Mouse (Mus musculus) cerebellum, adult 8-10 months (tissue): ENCODE measurements around the gene Fahd1.

Experiments
- DNase-seq: peaks from one replicate; pipeline ENCODE4 v3.0.0; 2022

Fahd1 gene

GRCm38 (mm10) chr17:24850065-24850772, at the start of gene Fahd1:
Gene Fahd1, minus strand, starts transcription at chr17:24850364.
- DNase-seq = peak; percentile 93

GRCm38 (mm10) chr17:24899153-24899552, 49.0 kb upstream of the Fahd1 start:
- DNase-seq = no peak

- no peak for DNase-seq
Observed at GRCm38 (mm10) chr17:24898041-24898854, 48.1 kb upstream of the Fahd1 start.

GRCm38 (mm10) chr17:24897600-24897999, 47.4 kb upstream of the Fahd1 start:
- no peak for DNase-seq

- DNase-seq = no peak
Observed at GRCm38 (mm10) chr17:24896993-24897269, 46.8 kb upstream of the Fahd1 start.

GRCm38 (mm10) chr17:24896241-24896992, 46.3 kb upstream of the Fahd1 start, which contains the start of gene Nme3:
Gene Nme3, plus strand, starts transcription at chr17:24896500.
- peak; percentile 72 for DNase-seq

- no peak for DNase-seq
Observed at GRCm38 (mm10) chr17:24895571-24896240, 45.5 kb upstream of the Fahd1 start.

- DNase-seq = peak; percentile 78
Observed at GRCm38 (mm10) chr17:24894995-24895547, 44.9 kb upstream of the Fahd1 start, which contains the start of the genes Eme2 and Mrps34. Gene Eme2, minus strand, starts transcription at chr17:24895087. Gene Mrps34, plus strand, starts transcription at chr17:24895116.

- DNase-seq = no peak
Observed at GRCm38 (mm10) chr17:24894061-24894994, 44.2 kb upstream of the Fahd1 start.

GRCm38 (mm10) chr17:24893276-24893675, 43.1 kb upstream of the Fahd1 start:
- no peak for DNase-seq

GRCm38 (mm10) chr17:24892785-24893184, 42.6 kb upstream of the Fahd1 start:
- DNase-seq = no peak

GRCm38 (mm10) chr17:24891321-24891720, 41.2 kb upstream of the Fahd1 start:
- peak; percentile 66 for DNase-seq

- no peak for DNase-seq
Observed at GRCm38 (mm10) chr17:24890151-24891092, 40.3 kb upstream of the Fahd1 start.

- no peak for DNase-seq
Observed at GRCm38 (mm10) chr17:24888862-24889261, 38.7 kb upstream of the Fahd1 start.

- no peak for DNase-seq
Observed at GRCm38 (mm10) chr17:24887291-24888080, 37.3 kb upstream of the Fahd1 start.

- DNase-seq = no peak
Observed at GRCm38 (mm10) chr17:24886932-24887271, 36.7 kb upstream of the Fahd1 start.

GRCm38 (mm10) chr17:24886134-24886931, 36.2 kb upstream of the Fahd1 start, which contains the start of the genes Nubp2 and Spsb3:
Gene Nubp2, minus strand, starts transcription at chr17:24886349.
Gene Spsb3, plus strand, starts transcription at chr17:24886643.
- peak; percentile 97 for DNase-seq
